Mouse (Mus musculus) naive thymus-derived CD4-positive, alpha-beta T cell, adult 2 months (primary cell): ENCODE measurements around the gene Gm10203.
"Not testable (repeated sequence)": the region's sequence is repeated elsewhere in the genome, so short reads cannot be mapped to it uniquely, and the experiment has no call there.

Experiments used
- DNase-seq: peaks from one replicate; pipeline ENCODE4 v3.0.0-alpha.2; 2011; ENCODE audit warnings: low read depth

Gm10203 gene

GRCm38 (mm10) chr6:149134391-149135150 lies 4.6 kb downstream of the Gm10203 start:
- DNase-seq, result no peak

- DNase-seq, result no peak
These were observed 5.7 kb downstream of the Gm10203 start for GRCm38 (mm10) chr6:149135631-149136030.

GRCm38 (mm10) chr6:149137936-149138335 lies 8.0 kb downstream of the Gm10203 start:
- DNase-seq, result no peak

GRCm38 (mm10) chr6:149139011-149139410 lies 9.0 kb downstream of the Gm10203 start:
- DNase-seq, result no peak

GRCm38 (mm10) chr6:149139471-149139870 lies 9.5 kb downstream of the Gm10203 start, which contains the start of gene Etfbkmt:
Gene Etfbkmt, plus strand, starts transcription at chr6:149139849.
- DNase-seq, result no peak

- DNase-seq, result peak; percentile 91
These were observed 11.6 kb downstream of the Gm10203 start for GRCm38 (mm10) chr6:149141393-149142173.

- no peak for DNase-seq
These were observed 15.2 kb downstream of the Gm10203 start for GRCm38 (mm10) chr6:149145143-149145542.

- DNase-seq, result no peak
These were observed 18.7 kb downstream of the Gm10203 start for GRCm38 (mm10) chr6:149148436-149149229.

- no peak for DNase-seq
These were observed 22.1 kb downstream of the Gm10203 start for GRCm38 (mm10) chr6:149152119-149152518.

- DNase-seq, result no peak
These were observed 23.6 kb downstream of the Gm10203 start for GRCm38 (mm10) chr6:149153473-149154115.

GRCm38 (mm10) chr6:149154116-149155030 lies 24.4 kb downstream of the Gm10203 start:
- DNase-seq, result no peak

GRCm38 (mm10) chr6:149155031-149155841 lies 25.3 kb downstream of the Gm10203 start:
- no peak for DNase-seq

- not testable (repeated sequence) for DNase-seq
These were observed 37.1 kb downstream of the Gm10203 start for GRCm38 (mm10) chr6:149167038-149167437.

GRCm38 (mm10) chr6:149167672-149168071 lies 37.7 kb downstream of the Gm10203 start:
- DNase-seq, result no peak

GRCm38 (mm10) chr6:149168436-149168835 lies 38.5 kb downstream of the Gm10203 start:
- DNase-seq, result no peak

GRCm38 (mm10) chr6:149169965-149170364 lies 40.0 kb downstream of the Gm10203 start:
- DNase-seq, result not testable (repeated sequence)

GRCm38 (mm10) chr6:149173831-149174625 lies 44.1 kb downstream of the Gm10203 start:
- DNase-seq, result no peak

GRCm38 (mm10) chr6:149174932-149175570 lies 45.1 kb downstream of the Gm10203 start:
- no peak for DNase-seq
